Mouse (Mus musculus) right cerebral cortex, postnatal 10 days (tissue): ENCODE measurements at regions not wholly inside any gene's neighbourhood (a gene's known extent, or its start where the extent isn't known, plus 50 kb on each side); places are given as distances from the start of the nearest gene placed in this dataset.
A peak's percentile ranks its signal among the peaks of the same experiment; 100 is the strongest.

ENCODE experiments used
- DNase-seq, 2 experiments: peaks; one replicate each; pipeline ENCODE4 v3.0.0; 2021; ENCODE audit warnings: low spot score in 2 of 2

GRCm38 (mm10) chr7:83161226-83161625, 294.1 kb downstream of the Mex3b start:
- no peak for DNase-seq

- no peak for DNase-seq
Measured at GRCm38 (mm10) chr7:83162868-83163267, 295.7 kb downstream of the Mex3b start.

- DNase-seq: no peak
Measured at GRCm38 (mm10) chr7:83179403-83179802, 312.3 kb downstream of the Mex3b start.

- DNase-seq: no peak
Measured at GRCm38 (mm10) chr7:83186341-83186740, 319.2 kb downstream of the Mex3b start.

GRCm38 (mm10) chr7:83195896-83196537, 328.9 kb downstream of the Mex3b start:
- no peak for DNase-seq

- DNase-seq: no peak
Measured at GRCm38 (mm10) chr7:83197490-83197889, 330.4 kb downstream of the Mex3b start.

- DNase-seq: no peak
Measured at GRCm38 (mm10) chr7:83201126-83201686, 334.1 kb downstream of the Mex3b start.

GRCm38 (mm10) chr7:83201768-83202493, 334.8 kb downstream of the Mex3b start:
- DNase-seq: peak; percentile 78 to 81

- DNase-seq: no peak
Measured at GRCm38 (mm10) chr7:83203311-83204012, 336.3 kb downstream of the Mex3b start.

- peak in 1 of 2 experiments; percentile 17 for DNase-seq
Measured at GRCm38 (mm10) chr7:83204013-83204365, 336.9 kb downstream of the Mex3b start.

- peak in 1 of 2 experiments; percentile 26 for DNase-seq
Measured at GRCm38 (mm10) chr7:83204701-83205100, 337.6 kb downstream of the Mex3b start.

GRCm38 (mm10) chr7:83206999-83207398, 339.9 kb downstream of the Mex3b start:
- no peak for DNase-seq

- DNase-seq: no peak
Measured at GRCm38 (mm10) chr7:83211611-83212010, 344.5 kb downstream of the Mex3b start.

GRCm38 (mm10) chr7:83222029-83222722, 355.0 kb downstream of the Mex3b start:
- DNase-seq: no peak

GRCm38 (mm10) chr7:83227262-83228108, 357.2 kb upstream of the Tmc3 start:
- no peak for DNase-seq

GRCm38 (mm10) chr7:83230496-83231325, 354.0 kb upstream of the Tmc3 start:
- peak; percentile 58 to 67 for DNase-seq

- DNase-seq: no peak
Measured at GRCm38 (mm10) chr7:83235659-83236058, 349.1 kb upstream of the Tmc3 start.

- no peak for DNase-seq
Measured at GRCm38 (mm10) chr7:83237336-83237735, 347.4 kb upstream of the Tmc3 start.

- no peak for DNase-seq
Measured at GRCm38 (mm10) chr7:83238091-83238490, 346.6 kb upstream of the Tmc3 start.

- no peak for DNase-seq
Measured at GRCm38 (mm10) chr7:83242233-83242632, 342.5 kb upstream of the Tmc3 start.
